Mouse (Mus musculus) heart, adult 2 months (tissue): Measurements from ENCODE around the gene Slc25a48. TPM values are rescaled to one million over a fixed set of nuclear protein-coding genes. Genes with fewer than 3 reads are reported as not detected.

ENCODE experiments used
- DNase-seq, 2 experiments: peaks; one replicate each; pipeline ENCODE4 v3.0.0; 2021
- H3K27ac ChIP-seq: fragments of 200-600 bp; 2 replicates; pipeline ENCODE4 v1.8.1; 2022
- H3K27me3 ChIP-seq: fragments of 200-500 bp; 2 replicates; pipeline ENCODE4 v1.6.1; 2012; ENCODE audit warnings: mild to moderate bottlenecking, low read length, inconsistent platforms, mixed read lengths; ENCODE audit not compliant: control insufficient read depth, insufficient read depth
- H3K36me3 ChIP-seq: fragments of 200-500 bp; 2 replicates; pipeline ENCODE4 v1.6.1; 2012; ENCODE audit warnings: low read length, inconsistent platforms; ENCODE audit not compliant: control insufficient read depth, insufficient read depth
- H3K4me1 ChIP-seq: fragments of 200-500 bp; 2 replicates; pipeline ENCODE4 v1.6.1; 2011; ENCODE audit warnings: low read length; ENCODE audit not compliant: control insufficient read depth, insufficient read depth
- H3K4me3 ChIP-seq: fragments of 200-600 bp; 2 replicates; pipeline ENCODE4 v1.8.1; 2022
- H3K79me2 ChIP-seq: fragments of 200-500 bp; replicated peaks from 2 replicates; pipeline ENCODE4 v1.6.1; 2012; ENCODE audit warnings: mild to moderate bottlenecking, inconsistent platforms, low read length, moderate library complexity, mixed read lengths; ENCODE audit not compliant: control insufficient read depth, insufficient read depth
- H3K9ac ChIP-seq: fragments of 200-500 bp; 2 replicates; pipeline ENCODE4 v1.6.1; 2012; ENCODE audit warnings: low read depth, mild to moderate bottlenecking, control low read depth, inconsistent platforms, low read length, mixed read lengths
- CTCF ChIP-seq: fragments of 200-600 bp; IDR thresholded peaks from 2 replicates; pipeline ENCODE4 v1.8.1; 2022; ENCODE audit warnings: antibody characterized with exemption, mild to moderate bottlenecking, moderate library complexity
- EP300 ChIP-seq: fragments of 200-500 bp; IDR thresholded peaks from 2 replicates; pipeline ENCODE4 v1.6.1; 2011; ENCODE audit warnings: low read depth, low read length, control low read depth; ENCODE audit not compliant: insufficient read depth
- POLR2A ChIP-seq: fragments of 200-500 bp; IDR thresholded peaks from 2 replicates; pipeline ENCODE4 v1.6.1; 2011; ENCODE audit warnings: mild to moderate bottlenecking, low read depth, low read length, control low read depth; ENCODE audit not compliant: insufficient read depth
- WGBS: fragments of 180-500 bp; shearing (Covaris S2); methylation state at CpG from one replicate; pipeline ENCODE4 v1.1.7; 2018; 5-methylcytosine and 5-hydroxymethylcytosine counted together
- intact Hi-C: fragments of 180-260 bp; cut with DNase I; formaldehyde crosslinking; loops from one replicate; pipeline ENCODE4 v1.15.1; 2025
- polyA plus RNA-seq: library from polyadenylated mRNA; depleted of rRNA; stranded (reverse); fragments of >200 nt; gene quantifications from 2 replicates; pipeline ENCODE4 v1.2.3, GENCODE M21; 2012
- total RNA-seq, 2 experiments: library from RNA; stranded (reverse); gene quantifications; 2 replicates each; pipeline ENCODE4 v1.2.3; 2021

Slc25a48 gene
- total and polyA plus RNA-seq, 3 experiments = 0.08 to 0.27 (median 0.16) TPM

DNA sequence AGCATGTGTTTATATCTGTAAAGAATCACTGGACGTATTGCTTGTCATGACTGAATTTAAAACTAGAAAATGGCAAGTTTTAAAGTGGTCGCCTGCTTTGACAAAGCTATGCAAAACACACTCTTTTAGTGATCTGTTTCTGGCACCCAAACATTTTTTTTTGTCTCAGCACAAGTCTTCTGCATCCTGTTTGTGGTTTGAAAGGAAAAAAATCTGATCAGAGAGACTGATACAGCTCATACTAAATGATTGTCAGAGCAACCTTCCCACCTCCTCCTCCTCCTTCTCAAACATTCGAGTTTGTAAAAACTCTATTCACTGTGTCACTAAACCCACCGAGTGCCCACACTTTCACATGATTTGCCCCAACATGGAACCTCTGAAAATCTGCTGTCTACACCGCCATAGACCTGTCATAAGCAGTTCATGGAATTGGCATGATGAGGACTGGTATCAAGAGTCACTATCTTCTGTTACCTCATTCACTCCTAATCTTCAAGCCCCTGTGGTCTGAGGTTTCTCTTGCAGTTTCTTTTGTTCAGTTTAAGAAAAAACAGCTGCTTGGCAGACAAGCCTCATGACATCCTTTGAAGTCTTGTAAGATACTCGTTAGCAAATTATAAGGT is 68.8 kb downstream of the Slc25a48 start:
- Histone ChIP-seq H3K4me1 (no peaks in the 10 kb centered on the region), H3K27ac (no peak overlapping the region), H3K4me3 (no peak overlapping the region), H3K27me3 (no peaks in the 10 kb centered on the region), H3K9ac (no peak overlapping the region), H3K36me3 (no peaks in the 10 kb centered on the region), H3K79me2 (no peaks in the 10 kb centered on the region)
- no peak for DNase-seq
- intact Hi-C loops = no loop called here
- WGBS = 64% methylated on average over 6 of the region's 6 CpGs
- no peak for TF ChIP-seq EP300
- no peak for TF ChIP-seq CTCF
- no peak for TF ChIP-seq POLR2A

DNA sequence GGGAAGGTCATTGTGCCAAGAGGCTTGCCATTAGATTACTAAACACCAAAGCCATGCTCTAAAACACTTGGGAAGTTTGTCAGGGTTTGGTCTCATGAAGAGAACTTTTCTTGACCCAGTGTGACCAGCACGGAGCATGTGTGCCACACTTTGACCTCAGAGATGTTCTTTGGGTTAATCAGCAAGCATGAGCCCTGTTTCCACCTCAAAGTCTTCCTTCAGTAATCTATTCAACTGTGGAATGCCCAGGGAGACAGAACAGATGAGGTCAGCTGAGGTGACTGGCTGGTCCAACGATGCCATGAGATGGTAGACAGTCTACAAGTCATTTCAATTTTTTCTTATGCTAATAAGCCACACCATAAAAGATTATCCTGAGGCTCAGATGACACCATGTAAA is 71.6 kb downstream of the Slc25a48 start:
- no peaks in the 10 kb centered on the region for H3K36me3 ChIP-seq
- no peaks in the 10 kb centered on the region for H3K79me2 ChIP-seq
- H3K27ac ChIP-seq = no peak overlapping the region
- 73% methylated on average over 2 of the region's 2 CpGs for WGBS
- DNase-seq = no peak
- no peak overlapping the region for H3K9ac ChIP-seq
- no peak overlapping the region for H3K4me3 ChIP-seq
- TF ChIP-seq CTCF (no peak), POLR2A (no peak), EP300 (no peak)
- no peaks in the 10 kb centered on the region for H3K4me1 ChIP-seq
- intact Hi-C loops = no loop called here
- H3K27me3 ChIP-seq = no peaks in the 10 kb centered on the region

DNA sequence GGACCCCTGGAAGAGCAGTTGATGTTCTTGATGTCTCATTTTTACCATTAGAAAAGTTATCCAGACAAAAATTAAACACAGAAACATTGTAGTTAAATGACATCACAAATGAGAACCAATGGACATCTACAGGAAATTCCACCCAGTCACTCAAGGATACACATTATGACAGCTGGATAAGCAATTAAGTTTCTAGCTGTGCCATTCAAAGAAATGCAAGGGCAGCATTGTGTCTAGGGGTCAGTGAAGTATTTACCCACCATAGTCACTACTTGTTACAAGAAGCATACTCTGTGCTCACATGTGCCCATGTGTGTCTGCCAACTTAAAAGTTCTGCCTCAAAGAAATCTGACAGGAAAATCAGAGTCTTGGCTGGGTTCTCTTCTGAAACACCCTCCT is 75.4 kb downstream of the Slc25a48 start:
- H3K4me1 ChIP-seq = no peaks in the 10 kb centered on the region
- no peaks in the 10 kb centered on the region for H3K79me2 ChIP-seq
- no peak overlapping the region for H3K27ac ChIP-seq
- DNase-seq = no peak
- no peak overlapping the region for H3K9ac ChIP-seq
- no peak overlapping the region for H3K4me3 ChIP-seq
- intact Hi-C loops = no loop called here
- H3K36me3 ChIP-seq = no peaks in the 10 kb centered on the region
- TF ChIP-seq CTCF (no peak), EP300 (no peak), POLR2A (no peak)
- no peaks in the 10 kb centered on the region for H3K27me3 ChIP-seq

DNA sequence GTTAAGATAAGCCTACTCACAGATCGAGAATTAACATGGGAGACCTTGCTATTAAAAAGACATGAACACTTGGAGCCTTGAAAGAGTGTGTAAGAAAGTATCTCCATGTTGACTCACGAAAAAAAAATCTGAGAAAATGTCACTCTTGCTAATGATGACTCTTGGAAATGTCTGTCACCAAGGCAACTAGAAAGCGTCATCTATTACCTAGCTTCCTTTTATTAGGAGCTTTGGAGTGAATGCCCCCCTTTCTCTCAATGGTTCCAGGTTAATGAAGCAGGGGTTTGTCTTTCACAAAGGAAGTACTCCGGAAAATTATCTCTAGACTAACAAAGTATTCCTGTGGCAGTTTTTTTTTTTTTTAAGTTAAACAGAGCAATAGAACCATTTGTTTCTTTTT is 78.2 kb downstream of the Slc25a48 start:
- H3K79me2 ChIP-seq = no peaks in the 10 kb centered on the region
- 60% methylated on average over 4 of the region's 4 CpGs for WGBS

DNA sequence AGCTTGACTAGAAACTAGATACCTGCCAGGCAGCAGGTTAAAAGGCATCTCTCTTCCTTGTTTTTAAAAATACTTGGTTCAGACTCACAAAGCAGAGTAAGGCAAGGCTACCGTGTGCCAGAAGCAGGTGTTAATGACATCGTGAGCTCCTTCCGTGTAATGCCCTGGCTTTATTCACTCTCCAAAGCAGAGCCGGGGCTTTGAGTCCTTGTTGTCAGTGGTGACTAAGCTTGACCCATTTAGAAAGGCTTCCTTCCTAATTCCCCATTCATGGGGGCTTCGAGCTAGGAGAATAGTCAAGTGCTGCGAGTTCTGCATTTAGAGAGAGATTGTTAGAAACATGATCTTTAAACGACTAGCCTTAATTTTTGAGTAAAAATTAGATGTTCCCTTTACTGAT is 78.7 kb downstream of the Slc25a48 start:
- WGBS = 48% methylated on average over 7 of the region's 7 CpGs
- Histone ChIP-seq H3K9ac (no peak overlapping the region), H3K36me3 (no peaks in the 10 kb centered on the region), H3K79me2 (no peaks in the 10 kb centered on the region), H3K27ac (no peak overlapping the region), H3K27me3 (no peaks in the 10 kb centered on the region), H3K4me3 (no peak overlapping the region), H3K4me1 (no peaks in the 10 kb centered on the region)
- TF ChIP-seq CTCF (no peak), POLR2A (no peak), EP300 (no peak)
- DNase-seq = no peak
- intact Hi-C loops = no loop called here

More for the DNA sequence above, 78.2 kb downstream of the Slc25a48 start:
- no peak overlapping the region for H3K9ac ChIP-seq
- intact Hi-C loops = no loop called here
- no peaks in the 10 kb centered on the region for H3K27me3 ChIP-seq
- no peaks in the 10 kb centered on the region for H3K4me1 ChIP-seq
- no peaks in the 10 kb centered on the region for H3K36me3 ChIP-seq
- DNase-seq = no peak
- H3K4me3 ChIP-seq = no peak overlapping the region
- TF ChIP-seq POLR2A (no peak), CTCF (no peak), EP300 (no peak)
- H3K27ac ChIP-seq = no peak overlapping the region

DNA sequence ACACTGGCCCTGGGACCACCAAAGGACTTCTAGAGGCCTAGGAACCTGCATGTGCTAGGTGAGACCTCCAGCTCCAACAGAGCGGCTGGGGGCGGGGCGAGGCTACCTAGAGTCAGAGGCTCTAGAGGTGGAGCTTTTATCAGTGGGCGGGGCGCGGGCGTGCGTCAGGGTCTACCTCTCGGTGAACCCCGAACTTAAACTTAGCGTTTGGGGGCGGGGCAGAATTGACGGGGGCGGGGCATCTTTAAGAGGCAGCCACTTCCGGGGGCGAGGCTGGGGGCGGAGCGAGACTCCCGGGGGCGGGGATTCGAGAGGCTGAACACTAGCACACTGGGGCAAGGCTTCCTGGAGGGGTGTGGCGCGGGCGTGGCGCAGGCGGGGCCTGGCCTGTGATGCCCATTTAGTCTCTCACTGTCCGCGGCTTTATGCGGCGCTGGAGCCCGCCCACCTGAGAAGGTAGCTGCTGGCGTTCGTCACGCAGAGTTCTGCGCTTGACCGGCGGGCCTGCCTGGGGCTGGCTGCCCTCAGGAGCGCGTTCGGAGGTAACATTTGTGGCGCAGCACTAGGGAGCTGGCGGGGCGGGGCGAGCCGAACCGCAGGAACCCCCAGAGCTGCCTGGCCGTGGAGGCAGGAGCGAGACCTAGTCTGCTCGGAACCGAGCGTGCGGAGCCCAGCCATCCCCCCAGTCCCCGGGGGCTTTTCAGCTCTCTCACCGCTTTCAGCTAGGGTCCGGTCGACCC is 84.1 kb downstream of the Slc25a48 start, which contains the start of gene Fbxl21:
Gene Fbxl21, plus strand, starts transcription at position 392 of the 740 bp plus-strand sequence.
- H3K27ac ChIP-seq = peak within 1 kb of the TSS; percentile 49; the same call in 1 of the 2 replicates
- H3K4me3 ChIP-seq = peak within 1 kb of the TSS; percentile 70
- H3K27me3 ChIP-seq = no peaks in the 10 kb centered on the region
- H3K9ac ChIP-seq = peak within 1 kb of the TSS; percentile 64
- H3K4me1 ChIP-seq = peaks cover 2% of the 10 kb centered on the region; the same call in 1 of the 2 replicates
- peak; percentile 91 to 92 for DNase-seq
- intact Hi-C loops = no loop called here
- H3K36me3 ChIP-seq = no peaks in the 10 kb centered on the region
- no peaks in the 10 kb centered on the region for H3K79me2 ChIP-seq
- TF ChIP-seq POLR2A = peak; percentile 36; the same call in 1 of the 2 replicates
- no peak for TF ChIP-seq CTCF
- TF ChIP-seq EP300 = no peak
- 3% methylated on average over 56 of the region's 56 CpGs for WGBS
